Mouse (Mus musculus): ENCODE data around the gene Vmn2r18.

The Vmn2r18 gene

DNA sequence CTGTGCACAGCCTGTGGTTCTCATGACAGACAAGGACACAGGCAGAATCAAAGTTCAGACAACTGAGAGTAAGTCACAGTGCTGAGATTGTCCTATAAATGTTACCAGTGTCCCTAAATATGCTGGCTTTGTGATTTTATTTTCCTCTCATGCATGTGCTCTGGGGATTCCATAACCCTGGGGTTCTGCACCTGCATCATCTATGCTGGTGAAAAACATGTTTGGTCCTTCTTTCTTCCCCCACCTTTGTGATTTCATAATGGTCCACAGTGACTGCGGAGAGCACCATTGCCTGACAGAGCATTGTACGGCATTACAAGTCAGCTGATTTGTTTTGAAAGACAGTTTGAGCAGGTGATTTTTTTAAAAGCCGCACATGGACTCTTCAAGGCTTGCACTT lies at the start of gene Vmn2r18:
Gene Vmn2r18, minus strand, starts transcription at position 101 of the 400 bp plus-strand sequence.
- DNase-seq: no peak

GRCm38 (mm10) chr5:151651411-151651784 lies 45.6 kb upstream of the Vmn2r18 start:
- DNase-seq: no peak

GRCm38 (mm10) chr5:151650700-151651410 lies 45.0 kb upstream of the Vmn2r18 start, which contains the start of gene Rfc3:
Gene Rfc3, minus strand, starts transcription at chr5:151651242.
- peak; percentile 99 for DNase-seq

DNA sequence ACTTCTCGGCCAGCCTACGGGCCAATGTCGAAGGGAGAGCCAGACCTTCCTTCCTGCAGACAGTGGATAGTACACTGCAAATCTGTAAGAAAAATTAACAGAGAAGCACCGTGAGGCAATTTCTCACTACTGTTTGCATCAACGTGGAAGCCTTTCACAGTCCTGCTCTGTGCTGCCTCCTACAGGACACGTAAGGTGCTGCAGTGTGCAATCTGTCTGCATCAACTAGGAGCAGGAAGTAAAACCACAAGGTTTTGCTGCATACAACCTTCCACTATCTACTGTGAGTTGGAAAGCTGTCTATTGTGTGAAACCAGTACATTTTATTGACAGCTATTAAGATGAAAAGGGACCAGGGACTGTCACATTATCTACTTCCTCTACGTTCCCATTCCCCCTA lies 39.0 kb upstream of the Vmn2r18 start:
- no peak for DNase-seq

DNA sequence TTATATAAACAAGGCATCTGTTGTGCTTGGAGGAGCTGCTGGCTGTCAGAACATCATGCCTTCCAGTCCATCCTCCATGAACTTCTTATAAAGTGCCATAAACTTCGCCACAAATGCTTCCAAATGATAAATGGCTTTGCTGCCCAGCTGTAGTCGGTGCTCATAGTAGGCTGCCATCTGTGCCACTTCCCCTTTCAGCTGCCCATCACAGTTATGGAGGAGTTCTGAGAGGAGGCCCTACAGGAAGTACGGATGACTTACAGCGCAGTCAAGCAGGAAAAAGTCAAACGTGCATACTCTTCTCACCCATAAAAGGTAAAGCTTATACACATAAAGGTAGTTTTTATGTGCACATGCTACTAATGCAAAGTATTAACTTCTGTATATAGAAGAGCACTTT lies 37.0 kb upstream of the Vmn2r18 start:
- no peak for DNase-seq

DNA sequence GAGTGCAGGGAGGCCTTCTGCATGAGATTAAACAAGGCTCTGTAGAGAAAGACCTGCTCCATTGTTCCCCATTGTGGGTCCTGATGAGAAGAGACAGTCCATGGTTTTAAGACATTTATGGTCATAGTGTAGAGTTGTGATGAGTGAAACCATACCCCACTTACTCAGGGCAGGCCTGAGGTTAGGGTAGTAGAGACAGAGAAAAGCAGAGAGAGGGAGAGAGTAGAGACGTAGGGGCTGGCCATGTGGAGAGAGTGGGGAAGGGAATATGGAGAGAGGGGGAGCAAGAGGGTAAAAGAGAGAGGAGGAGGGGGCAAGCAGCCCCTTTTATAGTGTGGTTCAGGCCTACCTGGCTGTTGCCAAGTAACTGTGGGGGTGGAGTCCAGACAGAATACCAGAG lies 36.3 kb upstream of the Vmn2r18 start:
- DNase-seq: no peak

GRCm38 (mm10) chr5:151601696-151602095 lies 4.1 kb downstream of the Vmn2r18 start:
- DNase-seq: no peak

Data from heart, adult 11 months (tissue).